Mouse (Mus musculus): ENCODE data around the gene Rnf144a. TPM values are rescaled to one million over a fixed set of nuclear protein-coding genes. Genes with fewer than 3 reads are reported as not detected.

Gene Rnf144a
- total and polyA plus RNA-seq, 3 experiments, result 7.9 to 22.1 (median 21.2) TPM

DNA sequence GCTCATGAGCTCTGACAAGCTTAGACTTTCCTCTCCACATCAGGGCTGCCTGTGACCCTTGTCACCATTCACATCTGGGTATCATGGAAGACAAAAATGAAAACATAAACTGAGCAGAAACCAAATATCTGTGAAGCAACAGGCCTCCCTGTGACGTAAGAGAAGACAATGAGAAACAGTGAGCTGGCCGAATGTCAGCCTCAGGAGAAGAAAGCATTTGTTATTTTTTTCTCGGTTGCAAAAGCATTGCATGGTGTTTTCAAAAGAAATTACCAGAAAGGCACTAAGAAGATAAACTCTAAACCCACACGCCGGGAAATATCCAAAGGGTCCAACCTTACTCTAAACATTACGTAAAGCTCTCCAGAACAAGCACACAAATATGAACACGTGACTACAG is 41.3 kb downstream of the Rnf144a start:
- DNase-seq, result no peak

DNA sequence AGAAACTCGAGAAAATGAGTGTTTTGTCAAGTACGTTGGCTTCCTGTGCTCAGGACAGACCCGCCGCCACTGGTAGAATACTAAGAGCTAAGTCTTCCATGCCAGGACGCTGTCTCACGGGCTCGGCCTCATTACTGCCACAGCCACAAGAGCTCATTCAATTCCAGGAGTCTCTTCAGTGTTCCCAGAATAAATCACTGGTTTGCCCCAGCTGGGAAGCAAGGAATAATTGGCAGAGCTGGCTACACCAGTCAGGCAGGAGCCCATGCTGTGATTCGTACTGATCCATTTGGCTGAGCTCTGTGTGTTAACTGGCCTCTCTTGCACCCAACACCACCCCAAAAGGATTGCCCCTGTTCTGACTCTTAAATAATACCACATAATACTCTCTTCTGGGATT is 45.0 kb downstream of the Rnf144a start:
- no peak for DNase-seq

GRCm38 (mm10) chr12:26367361-26367760 is 47.7 kb downstream of the Rnf144a start:
- DNase-seq, result no peak

DNA sequence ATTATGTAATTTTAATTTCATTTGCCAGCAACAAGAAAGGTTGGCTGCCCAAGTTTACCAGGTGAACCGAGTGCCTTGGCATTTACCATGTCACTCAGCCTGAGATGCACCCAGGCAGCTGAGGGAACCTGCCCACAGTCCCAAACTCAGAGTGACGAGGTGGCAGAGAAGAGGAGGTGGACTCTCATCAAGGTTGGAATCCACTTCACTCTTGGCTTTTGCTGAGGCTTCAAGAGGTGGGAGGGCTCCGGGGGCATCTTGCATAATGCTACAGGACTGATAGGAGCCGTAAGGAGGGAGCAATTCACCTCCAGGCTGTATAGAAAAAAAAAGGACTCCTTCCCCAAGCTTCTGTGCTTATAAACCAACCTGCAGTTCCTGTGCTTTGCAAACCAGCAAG is 48.7 kb downstream of the Rnf144a start:
- no peak for DNase-seq

- no peak for DNase-seq
Measured at GRCm38 (mm10) chr12:26365531-26366315, 49.3 kb downstream of the Rnf144a start.

- DNase-seq, result no peak
Measured at GRCm38 (mm10) chr12:26364822-26365221, 50.2 kb downstream of the Rnf144a start.

DNA sequence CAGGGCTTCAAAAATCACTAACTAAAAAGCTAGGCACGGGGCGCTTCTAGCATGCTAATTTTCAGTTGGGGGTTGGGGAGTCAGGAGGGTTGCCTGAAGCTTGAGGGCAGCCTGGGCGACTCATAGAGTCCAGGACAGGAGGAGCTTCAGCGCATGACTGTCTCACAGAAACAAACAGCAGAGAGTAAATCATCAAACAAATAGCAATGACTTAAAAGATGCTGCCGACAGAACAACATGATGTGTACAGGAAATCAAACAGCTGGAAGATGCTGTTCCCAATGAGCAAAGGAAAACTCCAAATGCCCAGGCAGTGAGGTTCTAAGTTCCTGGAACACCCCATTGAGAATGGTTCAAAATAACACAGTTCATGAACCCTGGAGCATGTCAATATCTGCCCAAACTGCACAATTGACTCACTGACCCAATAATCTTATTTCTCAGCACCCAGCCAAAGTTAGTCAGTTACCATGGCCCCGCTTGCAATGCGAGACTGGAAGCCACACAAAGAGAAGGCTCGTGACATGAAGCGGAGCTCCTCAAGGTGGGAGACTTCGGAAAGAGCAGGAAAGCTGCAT is 54.0 kb downstream of the Rnf144a start:
- no peak for DNase-seq

DNA sequence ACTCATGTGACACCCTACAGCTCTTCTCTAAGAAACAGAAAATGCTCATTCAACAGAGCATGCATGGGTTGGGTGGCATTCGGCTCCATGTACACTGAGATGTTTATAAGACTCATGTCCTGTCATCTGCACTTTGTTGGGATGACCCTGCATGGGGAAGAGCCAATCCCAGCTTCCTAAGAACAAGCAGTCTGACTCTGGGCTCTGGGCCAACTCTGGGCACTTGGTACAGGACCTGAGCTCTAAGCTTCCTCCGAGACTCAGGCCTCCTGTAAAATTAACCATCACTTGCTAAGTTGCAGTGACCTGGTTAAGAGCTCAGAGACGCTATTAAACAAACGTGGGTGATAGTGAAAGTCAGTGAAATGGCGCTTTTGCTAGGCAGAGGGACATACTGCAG is 55.2 kb downstream of the Rnf144a start:
- DNase-seq, result peak; percentile 43

DNA sequence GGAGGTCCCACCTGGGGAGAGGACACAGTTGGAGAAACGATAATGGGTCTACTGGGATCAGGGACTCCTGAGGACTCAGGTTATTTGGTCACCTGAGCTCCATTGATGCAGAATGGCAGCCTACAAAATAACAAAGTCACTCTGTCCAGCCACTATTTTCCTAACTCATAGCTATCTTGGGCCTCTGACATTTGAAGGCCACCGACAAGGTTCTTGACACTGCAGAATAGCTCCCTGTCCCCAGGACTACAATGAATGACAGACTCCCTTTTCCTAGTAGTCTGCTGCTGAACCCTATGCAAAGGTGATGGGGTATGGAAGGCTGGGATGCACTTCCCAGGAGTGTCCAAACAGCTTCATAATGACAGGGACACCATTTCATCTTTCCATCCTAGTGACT is 55.8 kb downstream of the Rnf144a start:
- peak; percentile 58 for DNase-seq

GRCm38 (mm10) chr12:26357246-26357645 is 57.8 kb downstream of the Rnf144a start:
- no peak for DNase-seq

GRCm38 (mm10) chr12:26356191-26356590 is 58.9 kb downstream of the Rnf144a start:
- DNase-seq, result peak; percentile 72

- no peak for DNase-seq
Measured at GRCm38 (mm10) chr12:26351321-26351720, 63.7 kb downstream of the Rnf144a start.

DNA sequence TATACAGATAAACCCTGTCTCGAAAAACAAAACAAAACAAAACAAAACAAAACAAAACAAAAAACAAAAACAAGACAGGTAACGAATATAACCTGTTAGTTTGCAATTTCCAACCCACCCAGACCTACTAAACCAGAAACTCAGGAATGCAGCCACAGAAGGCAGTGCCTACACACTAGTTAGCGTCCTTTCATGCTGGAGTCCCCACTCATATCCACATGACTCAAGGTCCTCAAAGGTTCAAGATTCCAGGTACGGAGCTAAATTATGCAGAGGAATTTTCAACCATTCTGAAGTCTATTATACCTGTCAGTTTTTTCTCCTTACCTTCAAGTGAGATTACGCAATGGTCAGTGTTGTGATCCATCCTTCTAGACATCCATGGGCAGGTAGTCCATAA is 70.6 kb downstream of the Rnf144a start:
- DNase-seq, result no peak

DNA sequence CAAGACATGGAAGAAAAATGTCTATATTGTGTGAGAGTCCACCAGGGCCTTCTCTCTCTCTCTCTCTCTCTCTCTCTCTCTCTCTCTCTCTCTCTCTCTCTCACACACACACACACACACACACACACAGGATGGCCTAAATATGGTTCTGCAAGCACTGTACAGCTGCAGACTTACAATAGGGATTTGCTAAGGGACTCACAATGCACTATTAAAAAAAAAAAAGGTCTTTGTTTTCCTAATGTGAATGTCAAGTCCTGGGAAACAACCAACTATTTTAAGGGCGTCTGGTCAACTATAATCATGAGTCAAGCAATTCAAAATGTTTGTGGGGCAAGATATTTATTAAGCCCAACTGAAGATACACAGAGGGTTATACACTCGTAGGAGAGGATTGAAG is 71.9 kb downstream of the Rnf144a start:
- DNase-seq, result no peak

DNA sequence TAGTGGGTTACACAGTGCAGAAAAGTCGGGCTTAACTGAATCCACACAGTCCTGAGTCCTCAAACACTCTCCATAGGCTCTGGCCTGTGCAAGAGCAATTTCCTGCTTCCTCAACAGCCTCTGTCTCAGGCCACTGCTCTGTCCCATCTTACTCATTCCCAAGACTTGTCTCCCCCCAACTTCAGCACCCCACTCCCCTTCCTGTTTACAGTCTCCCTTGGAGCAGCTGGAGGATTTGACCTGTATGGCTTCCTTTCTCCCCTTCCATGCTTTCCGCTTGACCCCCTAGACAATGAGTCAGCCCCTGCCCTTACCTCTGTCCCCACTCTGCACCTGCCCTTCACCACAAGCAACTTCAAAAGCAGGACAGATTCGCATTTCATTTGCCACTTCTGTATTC is 72.4 kb downstream of the Rnf144a start:
- DNase-seq, result no peak

- no peak for DNase-seq
Measured at GRCm38 (mm10) chr12:26342086-26342485, 73.0 kb downstream of the Rnf144a start.

DNA sequence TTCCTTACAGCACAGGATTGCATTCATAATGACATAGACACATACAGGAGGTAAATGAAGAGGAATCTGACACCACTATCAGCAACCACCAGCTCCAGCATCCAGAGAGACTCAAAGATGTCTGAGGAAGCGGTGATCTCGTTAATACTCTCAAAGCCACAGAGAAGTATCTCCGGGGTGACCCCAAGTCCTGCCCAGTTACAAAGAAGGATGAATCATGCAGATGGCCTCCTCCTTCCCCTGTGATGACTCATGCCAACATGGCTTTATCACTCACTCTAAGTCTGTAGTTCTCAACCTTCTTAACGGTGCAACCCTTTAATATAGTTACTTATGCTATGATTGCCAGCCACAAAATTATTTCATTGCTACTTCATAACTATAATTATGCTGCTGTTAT is 74.4 kb downstream of the Rnf144a start:
- DNase-seq, result no peak

GRCm38 (mm10) chr12:26339886-26340285 is 75.2 kb downstream of the Rnf144a start:
- no peak for DNase-seq

DNA sequence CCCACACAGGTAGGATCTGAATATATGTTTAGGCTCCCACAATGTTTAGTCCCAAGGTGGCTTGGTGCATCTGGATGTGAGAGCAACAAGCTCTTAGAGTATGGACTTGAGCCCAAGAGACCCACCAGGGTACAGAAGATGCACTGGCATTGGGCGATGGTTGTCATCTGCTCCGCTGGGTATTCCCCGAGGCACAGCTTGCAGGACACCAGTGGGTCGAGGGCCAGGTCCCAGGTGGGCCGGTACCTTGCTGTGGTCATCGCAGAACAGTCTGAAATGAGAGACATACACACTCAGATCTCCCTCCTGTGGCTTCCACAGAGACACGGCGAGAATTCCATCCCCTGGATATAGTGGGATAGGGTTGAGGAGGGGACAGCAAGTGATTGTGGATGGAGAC is 75.9 kb downstream of the Rnf144a start:
- no peak for DNase-seq

- DNase-seq, result no peak
Measured at GRCm38 (mm10) chr12:26333678-26334077, 81.4 kb downstream of the Rnf144a start.

- peak; percentile 59 for DNase-seq
Measured at GRCm38 (mm10) chr12:26331048-26331447, 84.0 kb downstream of the Rnf144a start.

DNA sequence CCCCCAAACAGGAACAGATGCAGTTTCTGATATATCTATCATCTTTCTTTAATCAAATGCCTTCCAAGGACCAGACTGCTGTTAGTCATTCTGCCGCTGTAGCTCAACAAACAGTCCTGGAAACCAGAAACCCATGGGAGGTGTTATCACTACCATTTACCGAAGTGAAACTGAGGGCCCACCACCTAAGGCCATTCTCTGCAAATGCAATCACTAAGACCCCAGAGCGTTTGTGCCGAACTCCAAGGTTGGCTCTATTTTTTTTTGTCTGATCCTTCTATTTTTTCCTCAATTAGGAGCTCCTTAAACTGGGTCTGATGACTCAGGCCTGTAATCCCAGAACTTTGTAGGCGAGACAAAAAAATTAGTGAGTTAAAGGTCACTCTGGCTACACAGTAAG is 85.3 kb downstream of the Rnf144a start:
- peak; percentile 38 for DNase-seq

GRCm38 (mm10) chr12:26329031-26329675 is 85.9 kb downstream of the Rnf144a start:
- peak; percentile 36 for DNase-seq
